Mouse (Mus musculus) frontal cortex, postnatal 25 days (tissue): ENCODE results near the gene Zfp346.

ENCODE experiments used
- DNase-seq, 2 experiments: peaks; one replicate each; pipeline ENCODE4 v3.0.0; 2022; ENCODE audit warnings: low spot score in 2 of 2

Gene Zfp346

DNA sequence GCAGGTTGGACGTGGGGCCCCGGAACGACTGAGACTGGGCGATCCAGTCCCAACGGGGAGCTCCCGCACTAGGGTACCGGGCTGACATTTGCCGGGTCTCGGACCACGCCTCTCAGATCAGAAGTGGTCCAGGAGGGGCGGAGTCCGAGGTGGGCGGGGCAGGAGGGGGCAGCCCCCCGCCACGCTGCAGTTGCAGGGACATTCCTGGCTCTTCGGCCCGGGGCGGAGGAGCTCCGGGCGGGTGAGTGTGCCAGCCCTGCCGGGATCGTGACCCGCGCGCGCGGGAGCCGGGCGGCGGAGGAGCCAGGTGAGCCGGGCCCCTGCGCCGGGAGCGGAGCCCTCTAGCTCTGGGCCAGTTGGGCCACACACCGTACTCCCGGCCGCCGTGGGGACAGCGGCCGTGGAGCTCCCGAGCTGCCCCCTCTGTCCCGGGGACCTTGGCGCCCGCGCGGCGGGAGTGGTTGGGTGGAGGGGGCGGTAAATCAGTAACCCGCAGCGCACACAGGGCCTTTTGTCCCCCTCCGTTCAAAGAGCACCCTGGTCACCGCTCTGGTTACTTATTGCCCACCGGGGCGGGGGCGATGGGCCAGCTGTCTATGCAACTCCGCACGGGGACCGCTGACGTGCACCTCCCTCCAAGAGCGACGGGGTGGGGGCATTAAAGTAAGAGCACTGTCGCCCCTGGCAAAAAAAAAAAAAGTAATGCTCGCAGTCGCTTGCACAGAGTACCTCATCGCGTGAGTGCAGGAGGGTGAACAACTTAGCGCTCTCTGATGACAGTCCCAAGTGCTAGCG, 47.7 kb downstream of the Zfp346 start, which contains the start of gene Fgfr4:
Gene Fgfr4, plus strand, starts transcription at position 20 of the 795 bp plus-strand sequence.
- no peak for DNase-seq

DNA sequence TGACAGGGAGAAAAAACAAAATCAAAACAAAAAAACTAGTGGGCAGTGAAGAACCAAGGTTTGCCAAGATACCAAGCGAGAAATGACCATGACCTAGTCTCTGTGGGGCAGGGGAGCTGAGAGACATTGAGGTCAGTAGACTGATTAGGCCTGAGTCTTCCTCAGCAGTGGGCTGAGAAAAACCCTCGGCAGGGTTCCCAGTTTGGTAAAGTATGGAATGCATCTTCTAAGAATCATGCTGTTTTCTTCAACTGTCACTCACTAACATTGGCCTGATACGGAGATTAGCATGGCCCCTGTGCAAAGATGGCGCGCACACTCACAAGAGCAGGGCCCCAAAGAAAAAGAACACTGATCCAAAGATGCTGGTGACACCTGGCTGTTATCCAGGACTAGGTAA, 48.8 kb downstream of the Zfp346 start:
- no peak for DNase-seq

DNA sequence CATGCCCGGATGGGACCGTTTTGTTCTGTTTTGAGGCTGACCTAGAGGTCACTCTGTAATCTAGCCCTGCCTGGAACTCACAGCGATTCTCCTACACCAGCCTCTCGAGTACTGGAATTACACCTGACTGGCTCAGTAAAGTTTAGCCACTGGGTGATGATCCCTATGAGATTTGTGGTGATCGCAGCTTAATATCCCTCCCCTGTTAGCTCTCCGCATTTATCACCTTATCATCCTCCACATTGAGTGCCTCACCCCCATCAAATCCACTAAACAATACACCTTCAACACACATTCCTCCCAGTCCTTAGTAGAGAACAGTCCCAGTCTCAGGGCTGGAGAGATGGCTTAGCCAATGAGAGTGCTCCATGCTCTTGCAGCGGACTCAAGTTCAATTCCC, 57.3 kb downstream of the Zfp346 start:
- DNase-seq = no peak

DNA sequence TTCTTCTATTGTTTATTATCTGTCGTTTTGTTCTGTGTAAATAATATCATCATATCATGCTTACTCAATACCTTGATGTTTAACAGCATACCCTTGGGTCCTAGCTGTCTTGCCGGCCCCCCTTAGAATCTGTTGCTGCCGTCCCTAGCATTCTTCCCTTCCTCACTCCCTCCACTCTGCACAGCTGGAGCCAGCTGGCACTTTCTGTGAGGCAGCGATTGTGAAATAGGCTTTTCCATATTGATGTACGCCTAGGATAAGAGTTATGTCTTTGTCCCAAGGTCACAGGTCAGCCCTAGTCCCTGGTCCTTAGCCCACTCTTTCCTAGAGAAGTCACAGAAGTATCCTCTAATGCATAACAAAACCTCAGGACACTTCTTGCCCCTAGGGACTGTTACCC, 58.4 kb downstream of the Zfp346 start:
- DNase-seq = no peak

DNA sequence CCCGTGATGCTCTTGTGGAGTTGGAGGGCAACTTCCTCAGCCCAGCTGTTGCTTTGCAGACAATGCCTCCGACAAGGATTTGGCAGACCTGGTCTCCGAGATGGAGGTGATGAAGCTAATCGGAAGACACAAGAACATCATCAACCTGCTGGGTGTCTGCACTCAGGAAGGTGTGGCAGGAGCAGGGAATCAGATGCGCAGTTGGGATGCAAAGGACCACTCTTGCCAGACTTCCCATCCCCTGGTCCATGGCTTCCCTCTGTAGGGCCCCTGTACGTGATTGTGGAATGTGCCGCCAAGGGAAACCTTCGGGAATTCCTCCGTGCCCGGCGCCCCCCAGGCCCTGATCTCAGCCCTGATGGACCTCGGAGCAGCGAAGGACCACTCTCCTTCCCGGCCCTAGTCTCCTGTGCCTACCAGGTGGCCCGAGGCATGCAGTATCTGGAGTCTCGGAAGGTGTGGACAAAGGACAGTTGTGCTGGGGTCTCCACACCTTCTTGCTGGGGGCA, 60.8 kb downstream of the Zfp346 start:
- no peak for DNase-seq

DNA sequence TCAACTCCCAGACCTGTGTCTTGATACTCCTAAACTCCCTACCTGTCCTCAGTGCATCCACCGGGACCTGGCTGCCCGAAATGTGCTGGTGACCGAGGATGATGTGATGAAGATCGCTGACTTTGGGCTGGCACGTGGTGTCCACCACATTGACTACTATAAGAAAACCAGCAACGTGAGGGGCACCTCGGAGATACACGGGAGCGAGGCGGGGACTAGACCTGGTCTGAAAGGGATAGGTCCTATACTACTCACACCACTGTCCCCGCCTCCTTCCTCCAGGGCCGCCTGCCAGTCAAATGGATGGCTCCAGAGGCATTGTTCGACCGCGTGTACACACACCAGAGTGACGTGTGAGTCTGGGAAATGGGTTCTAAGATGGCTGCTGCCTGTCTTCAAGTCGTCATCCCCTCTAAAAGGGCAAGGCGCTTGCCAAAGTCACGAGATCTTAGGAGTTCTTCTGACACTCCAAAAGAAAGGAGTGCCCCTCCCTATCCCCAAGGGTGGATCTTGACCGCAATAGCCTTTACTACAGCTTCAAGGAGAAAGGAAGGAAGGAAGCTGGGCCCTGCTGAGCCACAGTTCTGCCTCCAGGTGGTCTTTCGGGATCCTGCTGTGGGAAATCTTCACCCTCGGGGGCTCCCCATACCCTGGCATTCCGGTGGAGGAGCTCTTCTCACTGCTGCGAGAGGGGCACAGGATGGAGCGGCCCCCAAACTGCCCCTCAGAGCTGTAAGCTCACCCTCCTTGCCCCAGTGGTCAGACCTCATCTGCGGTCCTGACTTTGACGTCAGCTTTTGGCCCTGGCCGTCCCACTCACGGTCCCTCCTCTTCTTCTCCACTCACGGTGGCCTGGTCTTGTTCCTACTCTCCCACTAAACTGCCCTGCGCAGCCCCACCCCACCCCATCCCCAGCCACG, 62.0 kb downstream of the Zfp346 start:
- no peak for DNase-seq

DNA sequence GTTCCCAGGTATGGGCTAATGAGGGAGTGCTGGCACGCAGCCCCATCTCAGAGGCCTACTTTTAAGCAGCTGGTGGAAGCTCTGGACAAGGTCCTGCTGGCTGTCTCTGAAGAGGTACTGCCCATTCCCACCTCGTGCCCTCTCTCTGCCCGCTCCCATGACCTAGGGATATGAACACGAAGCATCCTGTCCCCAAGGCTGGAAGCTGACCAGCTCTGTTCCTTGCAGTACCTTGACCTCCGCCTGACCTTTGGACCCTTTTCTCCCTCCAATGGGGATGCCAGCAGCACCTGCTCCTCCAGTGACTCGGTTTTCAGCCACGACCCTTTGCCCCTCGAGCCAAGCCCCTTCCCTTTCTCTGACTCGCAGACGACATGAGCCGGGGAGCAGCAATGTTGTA, 62.7 kb downstream of the Zfp346 start:
- no peak for DNase-seq

DNA sequence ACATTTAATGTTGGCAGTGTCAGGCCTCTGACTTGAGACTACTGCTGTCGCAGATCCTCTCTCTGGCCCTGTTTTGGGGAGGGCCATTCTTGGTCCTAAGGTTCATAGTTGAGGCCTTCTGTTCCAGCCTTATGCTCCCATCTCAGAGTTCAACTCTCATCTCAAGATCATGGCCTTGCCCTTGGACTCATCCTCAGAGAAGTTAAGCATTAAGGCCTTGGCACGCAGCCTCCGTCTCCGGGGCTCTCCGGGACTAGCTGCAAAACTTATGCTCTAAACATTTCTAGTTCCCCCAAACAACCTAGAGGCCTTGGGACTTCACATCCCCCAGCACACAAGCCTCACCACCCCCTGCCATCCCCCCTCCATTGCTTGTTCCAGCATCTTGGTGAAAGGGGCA, 63.1 kb downstream of the Zfp346 start:
- no peak for DNase-seq

DNA sequence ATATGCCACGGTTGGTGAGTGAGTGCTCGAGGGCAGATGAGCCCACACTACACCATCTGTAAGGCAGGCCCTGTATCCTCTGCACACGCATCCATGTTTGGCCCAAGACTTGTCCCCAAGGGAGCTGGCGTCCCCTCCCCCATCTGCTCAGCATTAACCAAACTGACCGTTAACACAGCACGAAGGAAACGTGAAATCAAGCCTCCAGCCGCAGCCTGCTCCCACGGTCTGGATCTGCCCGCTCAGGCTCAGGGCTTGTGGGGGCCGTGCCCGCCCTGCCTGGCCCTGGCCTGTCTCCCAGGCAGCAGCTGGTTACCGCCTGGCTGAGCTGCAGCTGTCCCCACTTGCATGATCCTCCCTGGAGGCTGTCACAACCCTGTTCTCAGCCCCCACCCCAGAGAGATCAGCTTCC, 63.9 kb downstream of the Zfp346 start:
- no peak for DNase-seq

DNA sequence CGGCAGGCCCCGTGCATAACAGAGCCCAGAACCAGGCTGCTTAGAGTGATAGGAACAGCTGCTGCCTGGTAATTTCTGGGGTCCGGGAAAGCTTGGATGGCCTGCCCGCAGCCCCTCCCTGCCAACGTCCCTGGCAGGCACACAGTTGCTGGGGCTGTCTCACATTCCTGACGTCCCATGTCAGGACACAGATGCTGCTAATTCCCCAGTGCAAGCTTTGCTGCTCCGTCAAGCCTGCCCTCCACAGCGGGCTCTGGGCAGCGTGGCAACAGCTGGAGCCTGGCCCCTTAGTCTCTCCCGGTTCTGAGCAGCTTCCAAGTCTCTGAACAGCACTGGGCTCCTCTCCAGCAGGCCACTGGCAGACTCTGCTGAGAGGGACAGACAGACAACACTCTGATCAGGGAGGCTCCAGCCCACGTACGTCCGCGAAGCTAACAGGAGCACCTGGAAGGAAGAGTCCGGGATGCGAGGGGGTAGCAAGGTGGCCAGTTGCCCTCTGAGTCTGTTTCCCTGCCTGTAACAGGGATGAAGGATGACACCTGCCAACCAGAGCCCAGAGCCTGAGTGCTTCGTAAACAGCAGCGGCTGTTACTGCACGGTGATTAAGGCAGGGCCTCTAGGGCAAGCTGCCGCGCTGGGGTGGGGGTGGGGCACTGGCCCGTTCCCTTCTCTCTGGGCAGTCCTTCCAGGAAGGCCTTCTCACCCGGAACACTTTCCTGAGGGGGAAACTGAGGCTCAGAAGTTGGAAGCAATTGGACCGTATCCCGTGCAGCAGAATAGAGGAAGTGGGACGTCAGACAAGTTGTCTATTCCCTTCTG, 66.6 kb downstream of the Zfp346 start:
- DNase-seq = no peak

DNA sequence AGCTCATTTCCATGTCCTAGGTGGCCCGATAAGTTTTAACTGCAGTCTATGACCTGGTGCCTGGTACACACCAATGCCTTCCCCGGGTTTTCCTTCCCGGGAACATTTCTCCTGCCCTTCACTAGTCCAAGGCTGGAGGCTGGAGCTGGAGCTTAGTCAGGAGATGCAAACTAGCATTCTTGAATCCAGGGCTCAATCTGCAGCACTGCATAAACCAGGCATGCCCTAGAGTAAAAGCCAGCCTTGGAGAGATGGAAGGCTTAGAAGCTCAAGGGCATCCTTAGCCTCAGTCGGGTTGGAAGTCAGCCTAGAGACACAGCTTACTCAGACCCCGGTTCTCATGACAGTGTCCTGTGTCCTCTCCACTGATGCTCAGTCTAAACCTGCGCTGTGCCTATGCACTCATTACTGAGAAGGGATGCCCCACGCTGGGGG, 67.2 kb downstream of the Zfp346 start:
- no peak for DNase-seq

DNA sequence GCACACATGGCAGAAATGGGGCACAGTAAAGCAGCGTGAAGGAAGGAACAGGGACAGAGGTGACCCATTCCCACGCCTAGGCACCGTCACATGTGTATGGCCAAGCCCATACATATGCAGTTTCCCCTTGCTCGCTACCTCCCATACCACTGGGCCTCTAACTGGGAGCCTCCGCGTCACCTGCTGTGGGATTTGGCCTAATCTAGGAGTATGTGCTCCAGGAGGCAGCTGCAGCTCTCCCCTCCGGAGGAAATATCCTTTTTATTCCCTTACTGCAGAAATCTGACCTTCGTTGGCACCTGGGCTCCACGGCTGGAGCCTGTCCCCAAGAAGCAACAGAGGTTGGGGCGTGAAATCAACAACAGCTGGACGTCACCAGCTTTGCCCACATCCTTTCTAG, 69.2 kb downstream of the Zfp346 start:
- DNase-seq = no peak

DNA sequence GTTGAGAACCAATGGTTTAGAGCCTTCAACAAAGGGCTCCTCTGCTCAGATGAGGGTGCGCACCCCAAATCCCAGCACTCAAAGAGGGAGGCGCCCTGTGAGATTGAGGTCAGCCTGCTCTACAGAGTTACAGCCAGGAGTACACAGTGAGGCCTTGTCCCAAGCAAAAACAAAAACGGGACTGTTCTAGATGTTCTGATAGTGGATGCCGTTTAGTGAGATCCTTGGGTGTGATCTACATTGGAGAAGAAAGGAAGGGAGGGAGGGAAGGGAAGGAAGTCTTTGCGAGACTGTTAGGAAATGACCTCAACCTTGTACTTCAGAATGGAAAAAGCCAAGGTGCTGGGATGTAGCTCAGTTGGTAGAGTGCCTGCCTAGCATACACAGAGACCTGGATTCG, 71.2 kb downstream of the Zfp346 start:
- no peak for DNase-seq

DNA sequence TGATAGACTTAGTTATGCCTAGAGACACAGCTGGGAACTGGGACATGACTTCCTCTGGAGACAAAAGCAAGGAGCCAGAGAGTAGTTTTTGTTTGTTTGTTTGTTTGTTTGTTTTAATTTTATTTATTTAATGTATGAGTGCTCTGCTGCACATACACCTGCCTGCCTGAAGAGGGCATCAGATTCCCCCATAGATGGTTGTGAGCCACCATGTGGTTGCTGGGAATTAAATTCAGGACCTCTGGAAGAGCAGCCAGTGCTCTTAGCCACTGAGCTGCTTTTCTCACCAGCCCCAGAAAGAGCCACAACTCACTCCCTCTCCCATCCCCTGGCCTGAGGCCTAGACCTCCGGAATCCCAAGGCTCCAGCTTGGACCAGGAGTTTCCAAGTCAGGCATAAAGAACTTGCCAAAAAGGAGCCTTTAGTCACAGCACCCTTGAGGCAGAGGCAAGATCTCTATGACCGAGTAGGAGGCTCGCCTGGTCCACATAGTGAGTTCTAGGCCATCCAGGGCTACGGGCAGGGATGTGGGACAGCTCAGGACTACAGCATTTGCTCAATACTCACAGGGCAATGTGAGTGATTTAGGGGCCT, 72.9 kb downstream of the Zfp346 start:
- DNase-seq = no peak

DNA sequence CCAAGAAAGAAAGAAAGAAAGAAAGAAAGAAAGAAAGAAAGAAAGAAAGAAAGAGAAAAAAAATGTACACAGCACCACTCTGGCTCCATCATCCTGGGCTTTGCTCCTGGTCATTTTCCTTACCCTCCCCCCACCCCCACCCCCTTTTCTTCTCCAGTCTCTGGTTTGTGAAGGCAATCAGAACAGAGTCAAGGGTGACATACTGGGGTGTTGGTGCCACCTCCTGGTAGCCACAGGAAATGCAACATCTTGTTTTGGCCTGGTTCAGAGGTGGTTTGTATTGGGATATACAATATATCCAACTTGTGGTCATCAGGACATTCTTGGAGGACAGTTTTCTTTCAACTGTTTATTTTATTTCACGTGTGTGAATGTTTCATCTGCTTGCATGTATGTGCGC, 73.4 kb downstream of the Zfp346 start:
- peak; percentile 66 for DNase-seq

DNA sequence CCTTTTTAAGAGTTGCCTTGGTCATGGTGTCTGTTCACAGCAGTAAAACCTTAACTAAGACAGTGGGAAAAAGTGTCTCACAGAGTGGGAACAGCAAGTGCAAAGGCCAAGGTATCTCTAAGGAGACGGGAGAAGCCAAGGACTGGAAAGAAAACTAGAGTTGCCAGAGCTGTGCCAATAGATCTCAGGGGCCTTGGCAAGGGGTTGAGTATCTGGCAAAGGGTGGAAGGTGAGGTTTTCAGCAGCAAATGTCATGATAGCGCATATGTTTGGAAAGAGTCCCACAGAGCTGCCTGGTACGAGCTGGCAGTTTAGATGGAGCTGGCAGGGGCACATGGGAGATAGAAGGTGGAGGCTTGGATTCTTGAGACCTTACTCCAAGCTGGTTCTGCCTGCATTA, 74.5 kb downstream of the Zfp346 start:
- no peak for DNase-seq

DNA sequence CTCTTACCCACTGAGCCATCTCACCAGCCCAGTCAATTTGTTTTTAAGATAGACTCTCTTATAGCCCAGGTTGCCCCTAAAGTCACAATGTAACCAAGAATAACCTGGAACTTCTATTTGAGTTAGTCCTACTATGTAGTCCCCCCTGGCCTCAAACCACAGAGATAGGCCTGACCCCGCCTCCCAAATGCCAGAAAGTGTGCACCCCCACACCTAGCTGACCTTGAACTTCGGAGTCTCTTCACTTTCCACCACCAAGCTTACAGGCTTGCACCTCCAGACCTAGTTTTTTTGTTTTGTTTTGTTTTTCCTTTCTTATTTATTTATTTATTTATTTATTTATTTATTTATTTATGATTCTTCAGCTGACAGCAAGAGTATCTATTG, 76.7 kb downstream of the Zfp346 start:
- no peak for DNase-seq

DNA sequence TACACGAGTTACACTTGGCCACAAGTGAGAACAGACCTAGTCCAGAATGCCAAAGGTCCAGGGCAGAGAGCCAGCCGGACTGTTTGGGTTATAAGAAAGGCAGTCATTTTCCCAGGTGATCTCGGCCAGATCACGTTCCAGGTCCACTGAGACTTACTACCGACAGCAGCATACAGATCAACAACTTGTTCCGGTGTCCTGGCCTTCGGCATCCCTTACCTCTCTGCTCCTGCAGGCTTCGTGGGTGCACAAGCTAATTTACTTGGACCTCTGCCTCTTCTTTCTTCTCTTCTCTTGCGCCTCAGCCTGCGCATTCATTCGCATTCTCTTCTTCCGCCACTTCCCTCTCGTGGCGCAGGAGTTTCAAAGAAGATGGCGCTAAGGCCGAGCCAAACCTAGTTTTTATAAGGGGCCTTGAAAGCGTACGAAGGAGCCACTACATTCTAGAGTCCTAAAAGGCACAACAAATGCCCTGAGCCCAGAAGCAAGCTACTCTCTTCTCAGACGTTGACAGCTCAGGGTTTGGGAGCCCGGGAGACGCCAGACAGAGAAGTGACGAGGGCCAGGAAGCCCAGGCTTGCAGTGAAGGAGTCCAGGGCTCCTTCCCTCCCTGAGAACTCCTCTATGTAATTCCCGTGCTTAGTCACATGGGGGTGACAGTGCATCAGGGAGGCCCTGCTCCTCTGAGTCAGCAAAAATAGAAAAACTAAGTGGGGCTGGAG, 77.2 kb downstream of the Zfp346 start:
- DNase-seq = peak; percentile 37 to 53

DNA sequence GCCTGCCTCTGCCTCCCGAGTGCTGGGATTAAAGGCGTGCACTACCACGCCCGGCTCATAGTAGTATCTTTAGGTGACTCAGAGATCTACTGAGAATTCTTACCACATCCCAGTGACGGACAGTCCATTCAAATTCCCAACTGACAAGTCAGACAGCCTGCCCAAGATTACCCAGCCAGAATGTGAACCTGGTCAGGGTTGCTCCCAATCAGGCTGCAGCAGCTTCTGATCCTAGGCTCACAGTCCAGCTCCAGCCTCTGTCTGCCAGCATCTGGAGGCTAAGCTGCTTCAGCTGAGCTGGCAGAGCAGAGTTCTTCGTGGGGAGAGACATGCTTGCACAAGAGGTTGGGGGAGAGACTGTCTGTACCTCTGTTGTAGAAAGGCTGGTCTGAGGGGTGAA, 78.3 kb downstream of the Zfp346 start:
- DNase-seq = no peak
